Mouse (Mus musculus) intestine, embryonic 14.5 days (tissue): Measurements from ENCODE around the gene Acap2. TPM values are rescaled to one million over a fixed set of nuclear protein-coding genes. Genes with fewer than 3 reads are reported as not detected.

Experiments used
- ATAC-seq: fragments of 200-750 bp; cut with Nextera tagmentation; replicated peaks from 2 replicates; pipeline ENCODE4 v1.8.0; 2017; ENCODE audit warnings: low read depth, moderate number of reproducible peaks, moderate TSS enrichment, moderate library complexity; ENCODE audit not compliant: low FRiP score, low TSS enrichment
- DNase-seq: peaks from one replicate; pipeline ENCODE4 v3.0.0-alpha.2; 2018; ENCODE audit warnings: low spot score
- H3K27ac ChIP-seq: fragments of 300-500 bp; sonication (generic); 2 replicates; pipeline ENCODE4 v1.5.1; 2014; ENCODE audit warnings: low read depth, mild to moderate bottlenecking, control low read depth
- H3K27me3 ChIP-seq: fragments of 300-500 bp; sonication (generic); replicated peaks from 2 replicates; pipeline ENCODE4 v1.6.1; 2014; ENCODE audit warnings: low read length, control low read depth; ENCODE audit not compliant: control insufficient read depth, insufficient read depth
- H3K36me3 ChIP-seq: fragments of 300-500 bp; sonication (generic); 2 replicates; pipeline ENCODE4 v1.6.1; 2014; ENCODE audit warnings: low read length, control low read depth; ENCODE audit not compliant: control insufficient read depth, insufficient read depth
- H3K4me1 ChIP-seq: fragments of 300-500 bp; sonication (generic); replicated peaks from 2 replicates; pipeline ENCODE4 v1.6.1; 2014; ENCODE audit warnings: low read length, control low read depth, mixed read lengths; ENCODE audit not compliant: control insufficient read depth, insufficient read depth
- H3K4me2 ChIP-seq: fragments of 300-500 bp; sonication (generic); 2 replicates; pipeline ENCODE4 v1.6.1; 2014; ENCODE audit warnings: low read length
- H3K4me3 ChIP-seq: fragments of 300-500 bp; sonication (generic); 2 replicates; pipeline ENCODE4 v1.5.1; 2014; ENCODE audit warnings: low read depth, low read length, control low read depth, mixed read lengths
- H3K9ac ChIP-seq: fragments of 300-500 bp; sonication (generic); 2 replicates; pipeline ENCODE4 v1.6.1; 2014; ENCODE audit warnings: mild to moderate bottlenecking, low read length
- H3K9me3 ChIP-seq: fragments of 300-500 bp; sonication (generic); 2 replicates; pipeline ENCODE4 v1.6.1; 2016; ENCODE audit warnings: low read length, control low read depth; ENCODE audit not compliant: control insufficient read depth
- WGBS: fragments of 180-500 bp; shearing (Covaris S2); extraction: QIAGEN DNeasy Blood & Tissue Kit; methylation state at CpG from one replicate; pipeline ENCODE4 v1.1.7; 2014; 5-methylcytosine and 5-hydroxymethylcytosine counted together
- polyA plus RNA-seq: library from polyadenylated mRNA; unstranded; fragments of >200 nt; fragmentation: Nextera tagmentation; extraction: Ambion mirVana; gene quantifications from 2 replicates; pipeline ENCODE4 v1.2.1, GENCODE M21; 2014

Gene Acap2
- polyA plus RNA-seq, 1 experiment from 2014 or later, result 24.6 TPM

DNA sequence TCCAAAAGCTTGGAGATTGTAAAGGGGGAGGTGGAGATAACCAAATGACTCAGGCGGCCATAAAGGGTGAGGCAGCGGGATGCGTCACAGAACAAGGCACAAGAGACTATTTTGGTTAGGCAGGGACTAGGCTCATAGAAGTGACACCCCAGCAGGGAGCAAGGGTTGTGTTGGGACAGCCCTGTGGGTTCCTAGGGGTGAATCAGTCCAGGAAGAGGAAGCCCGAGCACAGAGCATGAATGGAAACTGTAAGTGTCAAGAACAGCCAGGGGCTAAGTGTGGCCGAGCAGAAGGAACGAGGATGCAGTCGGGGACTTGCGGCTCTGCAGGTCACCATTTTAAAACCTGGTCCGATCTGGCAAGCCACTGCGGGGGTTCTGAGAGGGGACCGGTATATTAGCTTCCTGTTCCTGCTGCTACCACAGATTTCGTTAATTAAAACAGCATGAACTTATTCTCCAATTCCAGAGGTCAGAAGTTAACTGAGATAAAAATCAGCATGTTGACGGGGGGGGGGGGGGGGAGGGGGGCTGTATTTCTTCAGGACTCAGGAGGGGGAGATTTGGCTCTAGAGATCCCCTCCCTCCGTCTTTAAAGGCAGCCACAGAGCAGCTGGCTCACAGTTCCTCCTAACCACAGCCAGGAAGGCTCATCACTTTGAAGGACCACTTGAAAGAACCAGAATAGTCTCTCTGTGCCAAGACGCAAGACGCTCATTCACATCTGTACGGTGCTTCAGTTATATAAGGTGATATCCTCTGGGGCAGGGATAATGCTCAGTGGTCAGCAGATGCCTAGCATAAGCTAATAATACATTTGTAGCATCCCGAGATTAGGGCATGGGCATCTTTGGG is 34.6 kb upstream of the Acap2 start:
- no peak overlapping the region for H3K4me2 ChIP-seq
- H3K4me3 ChIP-seq, result no peak overlapping the region
- no peak; the same call in 1 of the 2 replicates for ATAC-seq
- DNase-seq, result no peak
- no peaks in the 10 kb centered on the region for H3K36me3 ChIP-seq
- 30% methylated on average over 17 of the region's 18 CpGs for WGBS
- H3K27me3 ChIP-seq, result no peaks in the 10 kb centered on the region
- peaks cover 11% of the 10 kb centered on the region; the same call in 1 of the 2 replicates for H3K4me1 ChIP-seq
- H3K27ac ChIP-seq, result no peak overlapping the region
- H3K9ac ChIP-seq, result no peak overlapping the region
- no peaks in the 10 kb centered on the region for H3K9me3 ChIP-seq

- H3K27me3 ChIP-seq, result no peaks in the 10 kb centered on the region
- no peak overlapping the region for H3K9ac ChIP-seq
- no peaks in the 10 kb centered on the region for H3K36me3 ChIP-seq
- peaks cover 11% of the 10 kb centered on the region; the same call in 1 of the 2 replicates for H3K4me1 ChIP-seq
- WGBS, result 78% methylated on average over 12 of the region's 12 CpGs
- H3K4me3 ChIP-seq, result no peak overlapping the region
- no peak overlapping the region for H3K4me2 ChIP-seq
- DNase-seq (no peak), ATAC-seq (no peak)
- H3K27ac ChIP-seq, result no peak overlapping the region
- H3K9me3 ChIP-seq, result no peaks in the 10 kb centered on the region
Observed at GRCm38 (mm10) chr16:31234808-31235456, 33.9 kb upstream of the Acap2 start.

DNA sequence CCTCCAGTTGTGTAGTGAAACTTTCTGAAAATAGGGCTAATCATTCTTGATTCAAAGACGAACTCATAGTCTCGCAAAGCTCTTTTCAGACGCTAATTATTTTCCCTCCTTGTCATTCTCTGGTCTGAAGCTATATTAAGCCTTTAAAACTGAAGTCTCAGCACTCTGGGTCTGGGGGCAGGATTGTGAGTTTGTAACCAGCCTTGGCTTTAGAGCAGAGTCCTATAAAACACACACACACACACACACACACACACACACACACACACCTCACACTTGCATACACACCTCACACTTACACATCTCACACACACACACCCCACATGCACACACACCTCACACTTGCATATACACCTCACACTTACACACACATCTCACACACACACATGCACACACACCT is 33.3 kb upstream of the Acap2 start:
- Histone ChIP-seq H3K4me2 (peak overlapping the region; percentile 43; the same call in 1 of the 2 replicates), H3K27me3 (no peaks in the 10 kb centered on the region), H3K4me3 (no peak overlapping the region), H3K4me1 (peaks cover 11% of the 10 kb centered on the region; the same call in 1 of the 2 replicates), H3K36me3 (no peaks in the 10 kb centered on the region), H3K27ac (no peak overlapping the region), H3K9me3 (no peaks in the 10 kb centered on the region), H3K9ac (no peak overlapping the region)
- 53% methylated on average over 3 of the region's 3 CpGs for WGBS
- DNase-seq, result no peak
- ATAC-seq, result no peak

- 0 out of 2 replicates have a peak overlapping the region, but pooled peaks have one; percentile 10 for H3K4me3 ChIP-seq
- H3K9me3 ChIP-seq, result no peaks in the 10 kb centered on the region
- WGBS, result 11% methylated on average over 20 of the region's 20 CpGs
- H3K27ac ChIP-seq, result no peak overlapping the region
- peak overlapping the region; percentile 43 for H3K4me2 ChIP-seq
- H3K9ac ChIP-seq, result no peak overlapping the region
- peak; percentile 72 for DNase-seq
- H3K4me1 ChIP-seq, result peaks cover 11% of the 10 kb centered on the region; the same call in 1 of the 2 replicates
- no peaks in the 10 kb centered on the region for H3K36me3 ChIP-seq
- no peaks in the 10 kb centered on the region for H3K27me3 ChIP-seq
- ATAC-seq, result no peak
Observed at GRCm38 (mm10) chr16:31233541-31234339, 32.7 kb upstream of the Acap2 start.

DNA sequence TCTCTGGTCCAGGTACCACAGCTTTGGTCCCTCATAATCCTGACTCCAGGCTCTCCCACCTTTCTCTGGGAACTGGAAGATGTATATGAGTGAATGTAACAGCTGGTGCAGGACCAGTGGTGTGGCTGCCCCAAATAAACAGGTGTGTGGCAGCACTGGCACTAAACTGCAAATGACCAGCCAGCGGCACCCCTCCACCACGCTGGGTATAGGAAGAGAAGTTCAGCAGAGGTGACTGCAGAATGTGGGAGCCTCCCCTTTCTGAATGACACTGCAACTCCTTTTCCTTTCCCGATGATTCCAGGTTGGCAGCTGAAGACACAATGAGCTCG is 32.1 kb upstream of the Acap2 start:
- H3K4me3 ChIP-seq, result no peak overlapping the region
- H3K36me3 ChIP-seq, result no peaks in the 10 kb centered on the region
- ATAC-seq (no peak), DNase-seq (no peak)
- 15% methylated on average over 4 of the region's 4 CpGs for WGBS
- no peak overlapping the region for H3K27ac ChIP-seq
- H3K27me3 ChIP-seq, result no peaks in the 10 kb centered on the region
- H3K4me2 ChIP-seq, result peak overlapping the region; percentile 43
- 0 out of 2 replicates have a peak, but pooled peaks cover under 1% of the 10 kb centered on the region for H3K9me3 ChIP-seq
- H3K4me1 ChIP-seq, result peaks cover 11% of the 10 kb centered on the region; the same call in 1 of the 2 replicates
- no peak overlapping the region for H3K9ac ChIP-seq

DNA sequence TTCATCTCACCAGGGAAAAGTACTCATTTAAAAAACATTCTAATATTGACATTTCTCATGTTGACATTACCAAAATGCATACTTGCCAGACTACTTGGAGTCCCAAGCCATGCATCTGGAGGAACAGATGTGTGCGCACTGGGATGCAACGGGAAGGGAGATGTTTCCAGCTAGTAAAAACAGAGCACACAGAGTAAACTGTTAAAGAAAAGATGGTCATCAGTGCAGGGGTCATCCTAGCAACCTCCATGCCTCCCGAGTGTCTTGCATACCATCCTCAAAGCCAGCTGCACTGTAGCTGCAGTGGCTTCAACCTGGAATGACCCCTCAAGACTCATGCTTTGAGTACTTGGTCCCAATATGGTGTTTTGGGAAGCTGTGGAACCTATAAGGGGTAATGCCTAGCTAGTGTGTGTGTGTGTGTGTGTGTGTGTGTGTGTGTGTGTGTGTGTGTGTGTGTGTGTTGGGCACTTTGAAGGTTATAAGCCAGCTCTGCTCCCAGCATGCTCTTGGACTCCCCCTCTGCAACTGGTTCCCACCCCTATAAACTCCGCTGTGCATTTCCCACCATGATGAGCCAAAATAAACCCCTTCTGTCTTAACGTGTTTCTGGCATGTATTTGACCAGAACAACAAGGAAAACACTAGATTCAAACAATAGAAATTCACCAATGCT is 31.6 kb upstream of the Acap2 start:
- Histone ChIP-seq H3K27me3 (no peaks in the 10 kb centered on the region), H3K4me1 (peaks cover 11% of the 10 kb centered on the region; the same call in 1 of the 2 replicates), H3K4me2 (no peak overlapping the region), H3K9ac (no peak overlapping the region), H3K4me3 (no peak overlapping the region), H3K9me3 (0 out of 2 replicates have a peak, but pooled peaks cover 3% of the 10 kb centered on the region), H3K36me3 (no peaks in the 10 kb centered on the region), H3K27ac (no peak overlapping the region)
- DNase-seq, result no peak
- 53% methylated on average over 5 of the region's 5 CpGs for WGBS
- no peak for ATAC-seq

DNA sequence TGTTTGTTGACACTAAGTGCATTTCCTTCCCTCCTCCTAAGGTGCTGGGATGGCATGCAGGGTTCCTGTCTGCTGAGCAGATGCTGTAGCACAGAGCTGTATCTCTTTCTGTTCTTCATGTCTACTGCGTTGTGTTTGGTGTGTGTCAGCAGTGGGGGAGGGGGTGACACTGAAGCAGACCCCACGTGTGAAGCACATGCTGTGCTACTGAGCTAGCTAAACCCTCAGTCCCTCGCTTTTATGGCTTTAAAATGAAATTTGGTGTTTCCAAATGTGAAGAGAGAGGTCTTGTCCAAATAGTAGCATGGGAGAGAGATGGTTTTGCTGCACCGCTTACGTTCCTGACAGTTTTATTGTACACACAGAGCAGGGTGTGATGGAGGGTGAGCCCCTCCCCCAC is 30.5 kb upstream of the Acap2 start:
- H3K4me2 ChIP-seq, result no peak overlapping the region
- WGBS, result 42% methylated on average over 5 of the region's 5 CpGs
- no peak overlapping the region for H3K4me3 ChIP-seq
- no peaks in the 10 kb centered on the region for H3K27me3 ChIP-seq
- peak overlapping the region; percentile 51; the same call in 1 of the 2 replicates for H3K27ac ChIP-seq
- DNase-seq (no peak), ATAC-seq (no peak)
- 0 out of 2 replicates have a peak, but pooled peaks cover 3% of the 10 kb centered on the region for H3K9me3 ChIP-seq
- H3K9ac ChIP-seq, result no peak overlapping the region
- no peaks in the 10 kb centered on the region for H3K36me3 ChIP-seq
- peaks cover 11% of the 10 kb centered on the region; the same call in 1 of the 2 replicates for H3K4me1 ChIP-seq

GRCm38 (mm10) chr16:31227746-31228145 is 26.7 kb upstream of the Acap2 start:
- 84% methylated on average over 1 of the region's 1 CpGs for WGBS

More at GRCm38 (mm10) chr16:31227746-31228145, 26.7 kb upstream of the Acap2 start:
- H3K27ac ChIP-seq, result no peak overlapping the region
- no peaks in the 10 kb centered on the region for H3K27me3 ChIP-seq
- no peak overlapping the region for H3K4me2 ChIP-seq
- ATAC-seq, result no peak
- H3K9me3 ChIP-seq, result 0 out of 2 replicates have a peak, but pooled peaks cover 3% of the 10 kb centered on the region
- no peak overlapping the region for H3K4me3 ChIP-seq
- H3K36me3 ChIP-seq, result no peaks in the 10 kb centered on the region
- no peak overlapping the region for H3K9ac ChIP-seq
- H3K4me1 ChIP-seq, result no peaks in the 10 kb centered on the region; the same call in 1 of the 2 replicates
- DNase-seq, result no peak
